Comparison of ENCODE assay signal across 8 mouse cellular contexts in the genomic region with DNA sequence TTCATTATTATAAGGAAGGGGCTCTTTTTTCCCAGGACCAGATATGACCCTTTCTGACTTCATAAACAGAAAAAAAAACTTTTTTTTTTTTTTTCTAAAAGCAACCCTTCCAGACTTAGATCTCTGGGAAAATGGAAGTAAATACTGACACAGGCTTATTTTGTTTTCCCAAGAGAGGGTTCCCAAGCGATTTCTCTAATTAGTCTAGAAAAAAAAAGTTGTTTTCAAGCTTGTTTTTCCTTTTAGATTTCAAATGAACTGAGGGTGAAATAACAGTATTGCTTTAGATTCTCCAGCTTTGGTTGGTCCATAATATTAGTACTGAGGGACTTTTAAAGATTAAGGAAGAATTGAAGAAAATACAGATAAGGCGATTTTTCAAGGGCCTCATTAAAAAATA. TPM values are rescaled to one million over a fixed set of nuclear protein-coding genes. Genes with fewer than 3 reads are reported as not detected.
A peak's percentile ranks its signal among the peaks of the same experiment; 100 is the strongest.
DNase-seq lines count a peak whose midpoint lies in the region; ATAC-seq and TF ChIP-seq lines count a peak whose summit lies in the region.

No protein-coding gene starts in this region.

- no peak for TF ChIP-seq CTCF in midbrain, postnatal 0 days (IDR thresholded peaks at IDR 0.05)

- peak overlapping the region; percentile 74 for H3K4me3 ChIP-seq in kidney, embryonic 15.5 days (replicated peaks)
- peak overlapping the region; percentile 73 for H3K4me3 ChIP-seq in embryonic facial prominence, embryonic 13.5 days
- H3K4me3 ChIP-seq in intestine, embryonic 14.5 days (ENCODE audit: low read depth, low read length): peak overlapping the region; percentile 96
- H3K4me3 ChIP-seq in midbrain, postnatal 0 days (ENCODE audit: low read depth, low read length): peak overlapping the region; percentile 84

- no peaks in the 10 kb centered on the region for H3K9me3 ChIP-seq in kidney, embryonic 15.5 days (replicated peaks)
- H3K9me3 ChIP-seq in embryonic facial prominence, embryonic 13.5 days: no peaks in the 10 kb centered on the region
- H3K9me3 ChIP-seq in intestine, embryonic 14.5 days (ENCODE audit: control insufficient read depth, low read length): no peaks in the 10 kb centered on the region
- H3K9me3 ChIP-seq in midbrain, postnatal 0 days (ENCODE audit: low read length): no peaks in the 10 kb centered on the region

- peak overlapping the region; percentile 71 for H3K27ac ChIP-seq in kidney, embryonic 15.5 days
- H3K27ac ChIP-seq in embryonic facial prominence, embryonic 13.5 days: peak overlapping the region; percentile 60
- peak overlapping the region; percentile 85 for H3K27ac ChIP-seq in intestine, embryonic 14.5 days (ENCODE audit: low read depth)
- 0 out of 2 replicates have a peak overlapping the region, but pooled peaks have one; percentile 59 for H3K27ac ChIP-seq in midbrain, postnatal 0 days (ENCODE audit: low read depth, low read length)

- H3K36me3 ChIP-seq in kidney, embryonic 15.5 days: no peaks in the 10 kb centered on the region
- H3K36me3 ChIP-seq in embryonic facial prominence, embryonic 13.5 days: no peaks in the 10 kb centered on the region
- H3K36me3 ChIP-seq in intestine, embryonic 14.5 days (ENCODE audit: control insufficient read depth, insufficient read depth, low read length): no peaks in the 10 kb centered on the region
- no peaks in the 10 kb centered on the region for H3K36me3 ChIP-seq in midbrain, postnatal 0 days (ENCODE audit: insufficient read depth, low read length)

- no peaks in the 10 kb centered on the region for H3K27me3 ChIP-seq in kidney, embryonic 15.5 days
- no peaks in the 10 kb centered on the region for H3K27me3 ChIP-seq in embryonic facial prominence, embryonic 13.5 days
- H3K27me3 ChIP-seq in intestine, embryonic 14.5 days (replicated peaks; ENCODE audit: control insufficient read depth, insufficient read depth, low read length): no peaks in the 10 kb centered on the region
- no peaks in the 10 kb centered on the region for H3K27me3 ChIP-seq in midbrain, postnatal 0 days (ENCODE audit: insufficient read depth, low read length)

- H3K9ac ChIP-seq in kidney, embryonic 15.5 days: peak overlapping the region; percentile 49
- H3K9ac ChIP-seq in embryonic facial prominence, embryonic 13.5 days: peak overlapping the region; percentile 92; the same call in 1 of the 2 replicates
- H3K9ac ChIP-seq in intestine, embryonic 14.5 days (ENCODE audit: low read length): peak overlapping the region; percentile 43
- 0 out of 2 replicates have a peak overlapping the region, but pooled peaks have one; percentile 39 for H3K9ac ChIP-seq in midbrain, postnatal 0 days (replicated peaks; ENCODE audit: low read length, poor library complexity, severe bottlenecking)

- peaks cover 35% of the 10 kb centered on the region for H3K4me1 ChIP-seq in kidney, embryonic 15.5 days
- H3K4me1 ChIP-seq in embryonic facial prominence, embryonic 13.5 days: peaks cover 13% of the 10 kb centered on the region
- H3K4me1 ChIP-seq in intestine, embryonic 14.5 days (replicated peaks; ENCODE audit: control insufficient read depth, insufficient read depth, low read length): peaks cover 8% of the 10 kb centered on the region
- H3K4me1 ChIP-seq in midbrain, postnatal 0 days (ENCODE audit: insufficient read depth, low read length): peaks cover 8% of the 10 kb centered on the region; the same call in 1 of the 2 replicates

- peak overlapping the region; percentile 85 for H3K4me2 ChIP-seq in kidney, embryonic 15.5 days
- H3K4me2 ChIP-seq in embryonic facial prominence, embryonic 13.5 days: peak overlapping the region; percentile 78
- peak overlapping the region; percentile 70 for H3K4me2 ChIP-seq in intestine, embryonic 14.5 days (ENCODE audit: low read length)
- H3K4me2 ChIP-seq in midbrain, postnatal 0 days (ENCODE audit: low read depth, low read length, poor library complexity, severe bottlenecking): peak overlapping the region; percentile 81

- no peak for ATAC-seq in kidney, embryonic 15.5 days (replicated peaks; ENCODE audit: low FRiP score)
- ATAC-seq in embryonic facial prominence, embryonic 13.5 days (ENCODE audit: insufficient number of reproducible peaks, insufficient read depth, low FRiP score, low TSS enrichment, low read depth): no peak
- no peak for ATAC-seq in intestine, embryonic 14.5 days (replicated peaks; ENCODE audit: low FRiP score, low TSS enrichment, low read depth)
- ATAC-seq in midbrain, postnatal 0 days (ENCODE audit: low FRiP score): no peak

- 25% methylated on average over 2 of the region's 2 CpGs for whole genome bisulfite sequencing in kidney, embryonic 15.5 days
- 23% methylated on average over 2 of the region's 2 CpGs for WGBS in embryonic facial prominence, embryonic 13.5 days
- WGBS in intestine, embryonic 14.5 days: 29% methylated on average over 2 of the region's 2 CpGs
- WGBS in midbrain, postnatal 0 days: 21% methylated on average over 2 of the region's 2 CpGs

- DNase-seq in kidney, postnatal 10 days: no peak
- no peak for DNase-seq in intestine, embryonic 14.5 days (ENCODE audit: low spot score)
- no peak for DNase-seq in midbrain, postnatal 0 days (ENCODE audit: low spot score)
- no peak for DNase-seq in adrenal gland, adult (ENCODE audit: inconsistent age in 2 of 2, low spot score in 1 of 2)
- no peak for DNase-seq in adrenal gland, postnatal 4 days (ENCODE audit: low spot score in 2 of 2)
- no peak for DNase-seq in adrenal gland, adult 8-10 months

RNA-seq across cellular contexts. Expression of a gene that starts 0.5 kb away (rescaled TPM):
- 26.6 and 27.0 TPM in 2 replicates for polyA plus RNA-seq in kidney, embryonic 15.5 days (2015; fragmentation: Nextera tagmentation; extraction: Ambion mirVana)
- polyA plus RNA-seq in embryonic facial prominence, embryonic 13.5 days (2015; fragmentation: Nextera tagmentation; extraction: Ambion mirVana): 24.8 and 24.9 TPM in 2 replicates
- 14.6 and 15.7 TPM in 2 replicates for polyA plus RNA-seq in intestine, embryonic 14.5 days (2014; fragmentation: Nextera tagmentation; extraction: Ambion mirVana)
- 26.5 and 32.7 TPM in 2 replicates for total RNA-seq in midbrain, postnatal 0 days (2014; rRNA removed)
- 14.6 and 15.9 TPM in 2 replicates for polyA plus RNA-seq in midbrain, postnatal 0 days (2015; fragmentation: Nextera tagmentation; extraction: Ambion mirVana)
- total RNA-seq in adrenal gland, postnatal 4 days (2021): 10 to 100 TPM; 67.4 to 71.0 TPM
- 100 to 1,000 TPM in 2 of 4 experiments, 10 to 100 TPM in 2; 83.2 to 102 (median 95.5) TPM for total RNA-seq in adrenal gland, adult 8-10 months (2022)

RNA-seq across cellular contexts. Expression of a gene that starts 48.7 kb away (rescaled TPM):
- polyA plus RNA-seq in kidney, embryonic 15.5 days (2015; fragmentation: Nextera tagmentation; extraction: Ambion mirVana): 17.3 and 20.9 TPM in 2 replicates
- polyA plus RNA-seq in embryonic facial prominence, embryonic 13.5 days (2015; fragmentation: Nextera tagmentation; extraction: Ambion mirVana): 16.1 and 17.3 TPM in 2 replicates
- polyA plus RNA-seq in intestine, embryonic 14.5 days (2014; fragmentation: Nextera tagmentation; extraction: Ambion mirVana): 14.9 and 15.3 TPM in 2 replicates
- 18.5 and 27.9 TPM in 2 replicates for total RNA-seq in midbrain, postnatal 0 days (2014; rRNA removed)
- polyA plus RNA-seq in midbrain, postnatal 0 days (2015; fragmentation: Nextera tagmentation; extraction: Ambion mirVana): 7.2 and 8.3 TPM in 2 replicates
- total RNA-seq in adrenal gland, postnatal 4 days (2021): 10 to 100 TPM; 59.9 to 61.1 TPM
- total RNA-seq in adrenal gland, adult 8-10 months (2022): 10 to 100 TPM; 60.6 to 97.3 (median 78.2) TPM

RNA-seq across cellular contexts. Expression of a gene that starts 49.8 kb away (rescaled TPM):
- 37.3 and 39.8 TPM in 2 replicates for polyA plus RNA-seq in kidney, embryonic 15.5 days (2015; fragmentation: Nextera tagmentation; extraction: Ambion mirVana)
- 31.3 and 34.6 TPM in 2 replicates for polyA plus RNA-seq in embryonic facial prominence, embryonic 13.5 days (2015; fragmentation: Nextera tagmentation; extraction: Ambion mirVana)
- polyA plus RNA-seq in intestine, embryonic 14.5 days (2014; fragmentation: Nextera tagmentation; extraction: Ambion mirVana): 29.5 and 30.7 TPM in 2 replicates
- total RNA-seq in midbrain, postnatal 0 days (2014; rRNA removed): 25.0 and 27.7 TPM in 2 replicates
- 14.8 and 15.5 TPM in 2 replicates for polyA plus RNA-seq in midbrain, postnatal 0 days (2015; fragmentation: Nextera tagmentation; extraction: Ambion mirVana)
- total RNA-seq in adrenal gland, postnatal 4 days (2021): 10 to 100 TPM; 25.4 to 26.3 TPM
- total RNA-seq in adrenal gland, adult 8-10 months (2022): 10 to 100 TPM; 20.0 to 32.2 (median 25.4) TPM

RNA-seq across cellular contexts. Expression of a gene that starts 56.3 kb away (rescaled TPM):
- polyA plus RNA-seq in kidney, embryonic 15.5 days (2015; fragmentation: Nextera tagmentation; extraction: Ambion mirVana): 92.0 and 98.4 TPM in 2 replicates
- 77.7 and 108 TPM in 2 replicates for polyA plus RNA-seq in embryonic facial prominence, embryonic 13.5 days (2015; fragmentation: Nextera tagmentation; extraction: Ambion mirVana)
- polyA plus RNA-seq in intestine, embryonic 14.5 days (2014; fragmentation: Nextera tagmentation; extraction: Ambion mirVana): 39.4 and 52.3 TPM in 2 replicates
- 85.8 and 87.0 TPM in 2 replicates for total RNA-seq in midbrain, postnatal 0 days (2014; rRNA removed)
- 153 and 158 TPM in 2 replicates for polyA plus RNA-seq in midbrain, postnatal 0 days (2015; fragmentation: Nextera tagmentation; extraction: Ambion mirVana)
- 100 to 1,000 TPM; 116 to 135 TPM for total RNA-seq in adrenal gland, postnatal 4 days (2021)
- total RNA-seq in adrenal gland, adult 8-10 months (2022): 100 to 1,000 TPM; 136 to 165 (median 160) TPM

RNA-seq across cellular contexts. Expression of a gene that starts 59.2 kb away (rescaled TPM):
- 39.1 and 41.0 TPM in 2 replicates for polyA plus RNA-seq in kidney, embryonic 15.5 days (2015; fragmentation: Nextera tagmentation; extraction: Ambion mirVana)
- 8.1 and 9.5 TPM in 2 replicates for polyA plus RNA-seq in embryonic facial prominence, embryonic 13.5 days (2015; fragmentation: Nextera tagmentation; extraction: Ambion mirVana)
- polyA plus RNA-seq in intestine, embryonic 14.5 days (2014; fragmentation: Nextera tagmentation; extraction: Ambion mirVana): 46.3 and 59.2 TPM in 2 replicates
- 0.99 and 1.0 TPM in 2 replicates for total RNA-seq in midbrain, postnatal 0 days (2014; rRNA removed)
- 0.51 and 0.81 TPM in 2 replicates for polyA plus RNA-seq in midbrain, postnatal 0 days (2015; fragmentation: Nextera tagmentation; extraction: Ambion mirVana)
- 10 to 100 TPM; 15.8 to 25.6 TPM for total RNA-seq in adrenal gland, postnatal 4 days (2021)
- 10 to 100 TPM; 10.5 to 13.4 (median 11.5) TPM for total RNA-seq in adrenal gland, adult 8-10 months (2022)

Comparison
In these comparisons a context has a peak if more than half of its experiments do, and no peak if none do; other contexts are left out.
1. H3K9ac ChIP-seq: peak in every context shown above with its lines; median percentile 92 in embryonic facial prominence, embryonic 13.5 days; 49 in kidney, embryonic 15.5 days; 43 in intestine, embryonic 14.5 days; 39 in midbrain, postnatal 0 days.